Mouse (Mus musculus) Patski (cell line): ENCODE measurements at regions not wholly inside any gene's neighbourhood (a gene's known extent, or its start where the extent isn't known, plus 50 kb on each side); places are given as distances from the start of the nearest gene placed in this dataset.
"Not testable (repeated sequence)": the region's sequence is repeated elsewhere in the genome, so short reads cannot be mapped to it uniquely, and the experiment has no call there.

Source experiments
- ATAC-seq: fragments of 100-300 bp; one replicate; pipeline ENCODE4 v1.8.0; 2021
- CTCF ChIA-PET: fragments of 350-600 bp; sonication (Branson Sonifier 250); formaldehyde crosslinking; loops from one replicate; lab custom pipeline; 2022; ENCODE audit warnings: inconsistent platforms; lab: Charles Lee
- POLR2A ChIA-PET: fragments of 350-600 bp; sonication (Branson Sonifier 250); formaldehyde crosslinking; loops from one replicate; lab custom pipeline; 2022; ENCODE audit warnings: antibody characterized with exemption, inconsistent platforms; lab: Charles Lee
- DNase-seq: peaks from one replicate; pipeline ENCODE4 v3.0.0-alpha.2; 2011; ENCODE audit warnings: low read depth, low spot score
- H3K27me3 ChIP-seq: fragments of 371-371 bp; one replicate; pipeline ENCODE4 v1.5.1; 2021
- CTCF ChIP-seq: fragments of 100-300 bp; IDR thresholded peaks from one replicate; pipeline ENCODE4 v1.5.1; 2021
- in situ Hi-C: fragments of 300-500 bp; cut with MboI; formaldehyde crosslinking; loops from 3 replicates; pipeline ENCODE4 v1.11.1; 2018; ENCODE audit warnings: low pct_unique_long_range_greater_than_20kb, mixed read lengths

GRCm38 (mm10) chr19:35787246-35788021 lies 269.9 kb downstream of the Htr7 start:
- in situ Hi-C loops: no loop called here
- ATAC-seq: no peak
- CTCF ChIA-PET: interaction anchor here (1.2 kb wide), 1 partner anchor 430 kb away, joined by 3 read pairs; no protein-coding TSS in a partner anchor

GRCm38 (mm10) chr19:35761750-35762149 lies 295.6 kb downstream of the Htr7 start:
- POLR2A ChIA-PET, ATAC-seq, CTCF ChIA-PET, H3K27me3 ChIP-seq, DNase-seq, in situ Hi-C loops: not testable (repeated sequence)

More at GRCm38 (mm10) chr19:35787246-35788021, 269.9 kb downstream of the Htr7 start:
- no peak for TF ChIP-seq CTCF
- H3K27me3 ChIP-seq: peaks cover 9% of the 10 kb centered on the region
- POLR2A ChIA-PET: no interaction called here
- DNase-seq: no peak

GRCm38 (mm10) chr19:35759701-35760100 lies 297.6 kb downstream of the Htr7 start:
- peaks cover 11% of the 10 kb centered on the region for H3K27me3 ChIP-seq
- TF ChIP-seq CTCF: no peak
- DNase-seq: no peak
- in situ Hi-C loops: no loop called here
- ChIA-PET CTCF (no interaction called here), POLR2A (no interaction called here)
- no peak for ATAC-seq

DNA sequence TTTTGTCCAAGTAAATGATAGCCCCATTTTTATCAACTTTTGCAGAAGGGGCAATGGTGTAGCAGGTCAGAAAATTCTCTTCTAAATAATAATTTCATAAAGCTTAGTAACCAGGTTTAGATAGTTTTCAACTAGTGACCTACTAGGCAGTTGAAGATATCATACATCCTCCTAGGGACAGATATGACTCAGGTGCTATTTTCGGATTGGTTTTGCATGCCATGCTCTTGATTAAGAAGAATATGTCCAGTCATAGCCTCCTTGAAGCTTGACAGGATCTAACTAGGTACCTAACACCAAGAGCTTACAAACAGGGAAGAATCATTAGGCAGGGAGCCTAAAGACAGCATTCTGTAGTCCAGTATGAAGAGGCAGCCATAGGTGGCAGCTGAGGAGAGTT lies 301.8 kb downstream of the Htr7 start:
- DNase-seq: no peak
- no peak for ATAC-seq
- TF ChIP-seq CTCF: no peak
- in situ Hi-C loops: no loop called here
- H3K27me3 ChIP-seq: peaks cover 22% of the 10 kb centered on the region
- POLR2A ChIA-PET: no interaction called here
- CTCF ChIA-PET: interaction anchor here (1.5 kb wide), 1 partner anchor 11 kb away, joined by 4 read pairs; no protein-coding TSS in a partner anchor

DNA sequence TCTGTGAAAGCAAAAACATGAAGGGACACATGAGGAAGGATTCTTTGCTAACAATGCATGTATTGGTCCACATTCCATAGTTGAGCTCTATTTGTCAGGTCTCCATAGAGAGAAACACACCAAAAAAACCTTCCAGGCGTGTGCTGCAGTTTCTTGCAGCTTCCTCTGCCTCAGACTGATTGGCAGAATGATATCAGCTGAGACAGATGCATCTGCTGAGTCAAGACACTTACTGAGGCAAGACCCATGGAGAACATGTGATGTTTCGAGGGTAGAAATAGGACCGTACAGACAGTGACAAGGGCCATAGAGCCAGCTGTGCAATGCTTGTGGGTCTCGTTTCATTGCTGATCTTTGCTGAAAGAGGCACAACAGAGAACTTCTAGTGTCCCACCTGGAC lies 321.6 kb downstream of the Htr7 start:
- ATAC-seq (no peak), DNase-seq (no peak)
- TF ChIP-seq CTCF: no peak
- peaks cover 20% of the 10 kb centered on the region for H3K27me3 ChIP-seq
- in situ Hi-C loops: no loop called here
- ChIA-PET CTCF (no interaction called here), POLR2A (no interaction called here)

DNA sequence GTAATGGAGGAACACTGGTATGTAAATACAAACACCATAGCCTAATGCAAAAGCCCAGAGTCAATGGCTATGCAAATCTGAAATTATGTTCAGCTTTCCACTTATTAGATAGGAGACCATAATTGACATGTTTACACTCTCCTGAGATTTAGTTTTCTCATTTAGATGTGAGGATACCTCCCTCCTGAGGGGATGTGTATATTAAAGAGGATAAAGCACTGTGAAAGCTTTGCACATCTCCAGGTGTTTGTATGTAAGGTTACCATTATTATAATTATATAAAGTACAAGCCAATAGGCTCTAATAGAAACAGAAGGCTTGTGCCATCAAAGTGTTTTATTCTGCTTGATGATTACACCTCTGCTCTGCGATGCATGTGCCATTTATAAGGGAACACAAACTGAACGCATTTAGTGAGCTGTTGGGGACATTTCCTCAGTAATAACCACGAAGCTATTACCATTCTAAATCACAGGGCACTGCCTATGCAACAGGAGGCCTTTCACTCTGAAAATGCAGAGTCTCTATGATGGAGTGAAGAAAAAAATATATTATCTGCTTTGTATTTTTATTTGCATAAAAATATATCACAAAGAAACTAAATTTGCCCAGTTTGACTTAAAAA lies 328.8 kb downstream of the Htr7 start:
- in situ Hi-C loops: no loop called here
- POLR2A ChIA-PET: no interaction called here
- CTCF ChIA-PET: interaction anchor here (1.1 kb wide), 1 partner anchor 9 kb away, joined by 3 read pairs; no protein-coding TSS in a partner anchor
- no peak for DNase-seq
- TF ChIP-seq CTCF: no peak
- no peak for ATAC-seq
- peaks cover 41% of the 10 kb centered on the region for H3K27me3 ChIP-seq
